Mouse (Mus musculus): Measurements from ENCODE around the gene 9230102O04Rik. TPM values are rescaled to one million over a fixed set of nuclear protein-coding genes. Genes with fewer than 3 reads are reported as not detected.

9230102O04Rik gene
- polyA plus RNA-seq, 1 experiment from 2014 or later: not detected

DNA sequence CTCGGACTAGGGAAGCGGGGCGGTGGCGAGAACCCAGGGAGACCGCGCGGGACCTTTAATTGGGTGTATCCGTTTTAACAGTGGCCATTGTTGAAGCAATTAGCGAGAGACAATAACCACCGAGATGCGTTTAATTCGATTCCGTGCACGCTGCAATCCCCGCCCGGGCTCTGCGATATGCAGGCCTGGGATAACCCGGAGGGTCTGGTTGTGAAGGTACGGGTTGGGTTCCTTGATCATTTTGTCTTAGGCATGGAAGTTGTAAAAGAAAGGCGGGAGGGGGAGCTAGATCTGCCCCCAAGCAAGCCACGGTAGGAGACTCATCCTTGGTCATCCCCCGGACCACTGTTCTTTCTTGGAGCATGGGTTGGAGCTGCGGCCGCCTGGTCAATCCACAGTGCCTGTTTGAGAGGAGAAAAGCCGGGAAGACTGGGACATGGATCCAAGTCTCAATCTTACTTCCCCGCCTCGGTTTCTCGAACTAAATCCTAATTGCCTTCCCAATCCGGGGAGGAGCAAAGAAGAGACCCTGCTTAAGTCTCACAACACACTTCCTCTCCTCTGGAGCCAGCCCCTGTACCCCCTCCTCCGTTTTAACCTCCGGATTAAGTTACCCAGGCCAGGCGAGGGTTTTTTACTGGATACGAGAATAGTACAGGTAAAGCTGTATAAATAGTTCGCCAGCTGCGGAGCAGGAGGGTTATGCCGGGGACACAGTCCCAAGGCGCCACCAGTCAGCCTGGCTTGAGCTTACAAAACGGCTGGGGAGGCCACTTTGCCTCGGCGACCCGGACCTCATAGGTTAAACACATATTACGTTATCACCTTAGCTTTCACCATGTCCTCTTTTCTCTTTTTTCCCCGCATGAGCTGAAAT is 6.2 kb downstream of the 9230102O04Rik start:
- under 1% methylated on average over 43 of the region's 43 CpGs for WGBS
- H3K36me3 ChIP-seq (replicated peaks): no peaks in the 10 kb centered on the region
- DNase-seq (ENCODE audit: extremely low spot score, low spot score): peak; percentile 60
- H3K27me3 ChIP-seq (ENCODE audit: poor library complexity, severe bottlenecking): peaks cover 99% of the 10 kb centered on the region
- H3K9me3 ChIP-seq: no peaks in the 10 kb centered on the region
- H3K4me3 ChIP-seq: peak overlapping the region; percentile 52
- H3K27ac ChIP-seq: no peak overlapping the region
- peaks cover 69% of the 10 kb centered on the region for H3K4me1 ChIP-seq

DNA sequence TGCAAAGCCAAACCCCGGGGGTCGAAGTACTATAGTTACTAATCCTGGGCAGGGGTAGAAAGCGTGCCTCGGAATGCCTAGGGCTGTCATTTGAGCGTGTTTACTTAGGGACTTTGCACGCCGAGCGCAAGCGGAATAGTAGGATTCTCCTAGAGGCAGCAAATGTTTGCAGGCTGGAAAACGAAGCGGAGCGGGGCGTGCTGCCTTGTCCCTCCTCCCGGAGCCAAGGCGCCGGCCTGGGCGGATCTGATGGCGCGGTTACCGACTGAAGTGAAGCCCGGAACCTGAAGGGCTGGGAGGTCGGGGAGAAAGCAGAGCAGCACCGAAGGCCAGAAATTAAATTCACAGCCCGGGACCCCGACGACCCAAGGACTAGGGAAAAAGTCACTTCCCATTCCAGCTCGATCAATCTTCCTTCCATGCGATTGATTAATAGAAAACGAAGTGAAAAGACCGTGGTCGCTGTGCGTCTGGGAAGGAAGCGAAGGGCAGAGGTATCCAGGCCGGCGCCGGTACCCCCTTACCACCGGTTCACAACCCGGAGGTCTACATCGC is 6.9 kb downstream of the 9230102O04Rik start:
- Histone ChIP-seq H3K27ac (no peak overlapping the region), H3K4me1 (peaks cover 69% of the 10 kb centered on the region), H3K9me3 (no peaks in the 10 kb centered on the region), H3K27me3 (ENCODE audit: poor library complexity, severe bottlenecking) (peaks cover 99% of the 10 kb centered on the region), H3K4me3 (peak overlapping the region; percentile 52), H3K36me3 (replicated peaks) (no peaks in the 10 kb centered on the region)
- under 1% methylated on average over 39 of the region's 39 CpGs for WGBS
- DNase-seq (ENCODE audit: extremely low spot score, low spot score): peak; percentile 55

DNA sequence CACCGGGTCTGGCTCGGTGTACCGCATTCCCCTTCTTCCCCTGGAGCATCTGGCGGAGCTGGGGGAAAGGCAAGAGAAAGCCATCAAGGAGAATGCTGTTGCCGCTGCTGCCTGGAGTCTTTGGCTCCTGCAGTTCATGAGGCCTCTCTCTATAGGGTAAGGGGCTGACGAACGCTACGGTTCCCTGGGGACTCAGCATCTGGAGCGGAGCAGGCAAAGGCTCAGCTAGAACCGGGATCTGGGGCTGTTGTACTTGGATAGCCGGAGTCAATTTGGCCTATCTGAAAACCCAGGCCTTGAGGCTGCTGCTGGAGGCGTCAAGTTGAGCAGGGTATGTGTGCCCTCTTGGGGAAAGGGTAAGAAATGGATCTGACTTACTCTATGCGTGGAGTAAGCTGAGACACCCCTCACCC is 7.7 kb downstream of the 9230102O04Rik start:
- Histone ChIP-seq H3K9me3 (no peaks in the 10 kb centered on the region), H3K4me1 (peaks cover 75% of the 10 kb centered on the region), H3K4me3 (peak overlapping the region; percentile 52), H3K27me3 (ENCODE audit: poor library complexity, severe bottlenecking) (peaks cover 99% of the 10 kb centered on the region), H3K36me3 (replicated peaks) (no peaks in the 10 kb centered on the region), H3K27ac (peak overlapping the region; percentile 76; the same call in 1 of the 2 replicates)
- DNase-seq (ENCODE audit: extremely low spot score, low spot score): peak; percentile 65
- 0% methylated on average over 13 of the region's 13 CpGs for WGBS

DNA sequence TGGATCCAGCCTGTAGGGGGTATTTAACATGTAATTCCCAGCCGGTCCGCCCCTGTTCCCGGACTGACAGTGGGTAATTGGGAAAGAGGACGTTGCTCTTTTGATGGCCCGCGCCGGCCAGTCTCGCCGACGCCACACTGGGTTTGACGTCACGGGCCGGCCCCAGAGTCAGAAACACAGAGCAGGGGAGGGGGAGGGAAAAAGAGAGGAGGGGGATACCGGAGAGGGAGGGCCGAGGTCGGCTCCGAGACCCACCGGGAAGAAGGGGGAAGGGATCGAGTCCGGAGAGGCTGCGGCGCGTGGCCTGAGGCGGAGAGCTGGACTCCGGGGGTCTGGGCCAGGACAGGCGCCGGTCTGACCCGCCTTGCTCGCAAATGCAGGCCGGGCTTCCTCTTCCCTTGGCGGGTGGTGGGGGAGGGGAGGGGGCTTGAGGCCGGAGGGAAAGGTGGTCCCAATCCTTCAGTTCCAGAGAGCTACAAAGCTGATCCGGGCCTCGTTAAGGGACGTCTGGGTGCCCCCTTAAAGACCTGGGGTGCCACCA is 8.2 kb downstream of the 9230102O04Rik start, which contains the start of gene 4930412O13Rik:
TSS of gene 4930412O13Rik (plus strand) at position 202 of the 541 bp plus-strand sequence.
- H3K4me1 ChIP-seq: peaks cover 75% of the 10 kb centered on the region
- peak within 1 kb of the TSS; percentile 76 for H3K27ac ChIP-seq
- H3K4me3 ChIP-seq: peak within 1 kb of the TSS; percentile 52
- DNase-seq (ENCODE audit: extremely low spot score, low spot score): peak; percentile 66
- peaks cover 99% of the 10 kb centered on the region for H3K27me3 ChIP-seq (ENCODE audit: poor library complexity, severe bottlenecking)
- WGBS: under 1% methylated on average over 35 of the region's 35 CpGs
- H3K36me3 ChIP-seq (replicated peaks): no peaks in the 10 kb centered on the region
- no peaks in the 10 kb centered on the region for H3K9me3 ChIP-seq

DNA sequence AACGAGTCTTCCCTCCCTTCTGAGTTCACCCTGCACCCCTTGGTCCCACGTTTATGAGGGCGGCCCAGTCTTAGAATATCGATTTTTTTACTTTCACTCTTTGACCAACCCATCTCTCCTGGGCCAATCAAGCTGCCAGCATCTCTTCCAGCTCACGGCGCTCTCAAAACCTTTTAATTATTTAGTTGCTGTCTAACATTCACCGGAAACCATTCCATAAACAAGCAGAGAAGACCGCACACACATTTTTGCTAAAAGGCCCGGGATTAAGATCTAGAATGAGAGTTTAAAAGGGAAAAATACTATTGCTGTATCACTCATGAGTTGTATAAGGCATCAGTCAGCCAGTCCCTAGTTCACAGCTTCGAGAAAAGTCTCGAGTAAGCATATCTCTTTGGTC is 9.1 kb downstream of the 9230102O04Rik start:
- Histone ChIP-seq H3K27ac (no peak overlapping the region), H3K27me3 (ENCODE audit: poor library complexity, severe bottlenecking) (peaks cover 99% of the 10 kb centered on the region), H3K9me3 (no peaks in the 10 kb centered on the region), H3K4me1 (peaks cover 75% of the 10 kb centered on the region), H3K4me3 (0 out of 2 replicates have a peak overlapping the region, but pooled peaks have one; percentile 52), H3K36me3 (replicated peaks) (no peaks in the 10 kb centered on the region)
- 2% methylated on average over 11 of the region's 11 CpGs for WGBS
- DNase-seq (ENCODE audit: extremely low spot score, low spot score): no peak

DNA sequence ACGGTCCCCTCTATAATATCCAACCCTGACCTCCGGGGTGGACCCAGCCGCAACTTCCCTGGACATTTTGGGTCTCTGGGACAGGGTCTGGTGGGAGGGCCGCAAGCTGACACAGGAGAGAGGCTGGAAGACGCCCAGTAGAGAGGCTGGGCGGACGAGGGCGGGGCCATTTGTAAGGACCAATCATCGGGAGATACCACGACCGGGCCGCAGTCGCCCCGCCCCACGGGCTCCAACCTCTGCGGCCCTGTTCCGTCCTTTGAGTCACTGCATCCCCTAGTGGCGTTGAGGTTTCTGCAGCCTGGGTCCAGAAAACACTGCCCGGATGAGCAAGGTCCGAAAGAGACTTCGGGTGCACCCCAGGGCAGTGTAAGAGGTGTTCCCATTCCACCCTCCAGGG is 9.8 kb downstream of the 9230102O04Rik start:
- Histone ChIP-seq H3K36me3 (replicated peaks) (no peaks in the 10 kb centered on the region), H3K4me3 (peak overlapping the region; percentile 58), H3K4me1 (peaks cover 78% of the 10 kb centered on the region), H3K9me3 (no peaks in the 10 kb centered on the region), H3K27me3 (ENCODE audit: poor library complexity, severe bottlenecking) (peaks cover 99% of the 10 kb centered on the region), H3K27ac (0 out of 2 replicates have a peak overlapping the region, but pooled peaks have one; percentile 40)
- peak; percentile 94 for DNase-seq (ENCODE audit: extremely low spot score, low spot score)
- under 1% methylated on average over 21 of the region's 21 CpGs for WGBS

DNA sequence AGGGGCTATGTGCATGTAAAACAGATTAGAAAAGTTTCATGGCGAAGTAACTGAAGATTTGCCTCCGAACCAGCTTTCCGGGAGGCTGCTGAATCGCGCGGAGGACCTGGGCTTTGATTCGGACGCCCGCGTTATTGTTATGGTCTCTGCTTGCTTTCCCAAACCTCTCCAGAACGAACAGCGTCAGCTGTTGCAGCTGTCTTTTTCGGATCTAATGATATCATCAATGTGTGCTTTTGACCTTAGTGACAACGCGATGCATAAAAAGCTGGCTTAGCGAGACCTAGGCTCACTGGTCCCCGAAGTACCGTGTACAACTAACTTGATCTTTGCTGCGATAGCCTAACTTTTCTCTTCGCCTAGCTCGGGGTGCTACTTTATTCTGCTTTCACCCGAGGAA is 10.2 kb downstream of the 9230102O04Rik start:
- H3K27me3 ChIP-seq (ENCODE audit: poor library complexity, severe bottlenecking): peaks cover 99% of the 10 kb centered on the region
- peaks cover 78% of the 10 kb centered on the region for H3K4me1 ChIP-seq
- H3K36me3 ChIP-seq (replicated peaks): no peaks in the 10 kb centered on the region
- H3K4me3 ChIP-seq: peak overlapping the region; percentile 58
- WGBS: under 1% methylated on average over 22 of the region's 22 CpGs
- DNase-seq (ENCODE audit: extremely low spot score, low spot score): no peak
- no peaks in the 10 kb centered on the region for H3K9me3 ChIP-seq
- 0 out of 2 replicates have a peak overlapping the region, but pooled peaks have one; percentile 40 for H3K27ac ChIP-seq

DNA sequence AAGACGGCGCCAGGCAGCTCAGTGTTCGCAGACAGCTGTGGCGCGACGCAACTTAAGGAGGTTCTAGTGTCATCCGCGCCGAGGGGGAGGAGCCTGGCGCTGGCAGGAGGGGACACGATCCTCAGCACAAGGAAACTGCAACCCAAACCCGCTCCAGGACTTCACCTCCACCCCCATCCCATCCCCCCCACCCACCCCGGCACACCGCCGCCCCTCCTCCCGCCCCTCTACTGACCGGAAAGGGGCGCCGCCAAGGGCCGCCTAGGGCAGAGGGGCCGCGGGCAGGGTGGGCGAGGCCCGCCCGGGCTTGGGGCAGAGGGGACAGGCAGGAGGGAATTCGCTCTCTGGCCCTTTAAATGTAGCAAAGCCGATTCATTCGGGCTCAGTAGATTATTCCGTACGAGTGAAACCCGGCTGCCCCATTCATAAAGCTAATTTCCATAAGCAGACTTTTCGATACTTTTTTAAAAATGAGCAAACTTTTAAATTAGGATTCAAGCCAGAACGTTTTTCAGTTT is 10.7 kb downstream of the 9230102O04Rik start:
- peaks cover 79% of the 10 kb centered on the region for H3K4me1 ChIP-seq
- under 1% methylated on average over 33 of the region's 33 CpGs for WGBS
- peak; percentile 77 for DNase-seq (ENCODE audit: extremely low spot score, low spot score)
- no peaks in the 10 kb centered on the region for H3K9me3 ChIP-seq
- no peaks in the 10 kb centered on the region for H3K36me3 ChIP-seq (replicated peaks)
- H3K27me3 ChIP-seq (ENCODE audit: poor library complexity, severe bottlenecking): peaks cover 99% of the 10 kb centered on the region
- H3K27ac ChIP-seq: 0 out of 2 replicates have a peak overlapping the region, but pooled peaks have one; percentile 40
- H3K4me3 ChIP-seq: peak overlapping the region; percentile 58

DNA sequence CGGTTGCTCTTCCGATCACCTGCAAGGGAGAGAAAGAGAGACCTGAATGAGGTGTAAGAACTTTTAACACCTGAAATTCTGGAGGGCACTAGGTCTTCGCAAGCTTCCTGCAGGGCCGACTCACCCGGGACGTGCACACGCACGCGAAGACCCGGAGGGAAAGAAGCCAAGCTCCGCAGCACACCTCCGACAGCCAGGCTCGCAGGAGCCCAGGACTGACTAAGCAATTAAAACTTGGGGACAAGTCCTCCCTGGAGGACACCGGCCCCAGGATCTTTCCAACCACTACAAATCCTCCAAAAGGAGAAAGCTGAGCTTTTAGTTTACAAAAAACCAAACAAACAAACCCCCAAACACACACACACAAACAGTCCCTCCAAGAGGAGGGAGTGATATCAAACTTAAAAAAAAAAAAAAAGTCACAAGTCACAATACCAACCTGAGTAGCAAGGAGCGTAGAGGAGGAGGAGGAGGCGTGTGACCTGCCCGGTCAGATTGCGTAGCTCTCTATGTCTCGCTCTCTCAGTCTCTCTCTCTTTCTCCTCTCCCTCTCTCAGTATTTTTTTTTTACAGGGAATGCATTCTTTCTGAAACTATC is 11.3 kb downstream of the 9230102O04Rik start:
- Histone ChIP-seq H3K36me3 (replicated peaks) (no peaks in the 10 kb centered on the region), H3K4me1 (peaks cover 79% of the 10 kb centered on the region), H3K9me3 (no peaks in the 10 kb centered on the region), H3K27ac (no peak overlapping the region), H3K4me3 (peak overlapping the region; percentile 58), H3K27me3 (ENCODE audit: poor library complexity, severe bottlenecking) (peaks cover 99% of the 10 kb centered on the region)
- peak; percentile 48 for DNase-seq (ENCODE audit: extremely low spot score, low spot score)
- WGBS: under 1% methylated on average over 19 of the region's 19 CpGs

DNA sequence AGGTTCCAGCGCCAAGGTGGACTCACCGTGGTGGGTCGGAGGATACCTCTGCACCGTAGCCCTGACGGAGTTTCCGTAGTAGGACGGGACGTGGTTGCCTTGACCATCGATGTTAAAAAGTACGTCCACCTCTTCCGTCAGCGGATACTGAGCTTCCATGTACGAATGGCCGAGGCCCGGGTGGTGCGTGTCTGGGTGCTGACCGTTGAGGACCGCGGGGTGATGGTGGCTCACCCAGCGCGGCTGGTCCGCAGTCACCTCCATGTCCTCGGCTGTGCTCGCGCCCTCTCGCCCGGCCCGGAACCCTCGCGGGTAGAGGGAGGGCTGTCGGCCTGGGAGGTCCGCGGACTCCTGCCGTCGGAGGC is 12.0 kb downstream of the 9230102O04Rik start:
- under 1% methylated on average over 35 of the region's 35 CpGs for WGBS
- no peaks in the 10 kb centered on the region for H3K9me3 ChIP-seq
- peak overlapping the region; percentile 11; the same call in 1 of the 2 replicates for H3K27ac ChIP-seq
- no peaks in the 10 kb centered on the region for H3K36me3 ChIP-seq (replicated peaks)
- H3K4me1 ChIP-seq: peaks cover 79% of the 10 kb centered on the region
- peaks cover 99% of the 10 kb centered on the region for H3K27me3 ChIP-seq (ENCODE audit: poor library complexity, severe bottlenecking)
- no peak for DNase-seq (ENCODE audit: extremely low spot score, low spot score)
- H3K4me3 ChIP-seq: peak overlapping the region; percentile 58

DNA sequence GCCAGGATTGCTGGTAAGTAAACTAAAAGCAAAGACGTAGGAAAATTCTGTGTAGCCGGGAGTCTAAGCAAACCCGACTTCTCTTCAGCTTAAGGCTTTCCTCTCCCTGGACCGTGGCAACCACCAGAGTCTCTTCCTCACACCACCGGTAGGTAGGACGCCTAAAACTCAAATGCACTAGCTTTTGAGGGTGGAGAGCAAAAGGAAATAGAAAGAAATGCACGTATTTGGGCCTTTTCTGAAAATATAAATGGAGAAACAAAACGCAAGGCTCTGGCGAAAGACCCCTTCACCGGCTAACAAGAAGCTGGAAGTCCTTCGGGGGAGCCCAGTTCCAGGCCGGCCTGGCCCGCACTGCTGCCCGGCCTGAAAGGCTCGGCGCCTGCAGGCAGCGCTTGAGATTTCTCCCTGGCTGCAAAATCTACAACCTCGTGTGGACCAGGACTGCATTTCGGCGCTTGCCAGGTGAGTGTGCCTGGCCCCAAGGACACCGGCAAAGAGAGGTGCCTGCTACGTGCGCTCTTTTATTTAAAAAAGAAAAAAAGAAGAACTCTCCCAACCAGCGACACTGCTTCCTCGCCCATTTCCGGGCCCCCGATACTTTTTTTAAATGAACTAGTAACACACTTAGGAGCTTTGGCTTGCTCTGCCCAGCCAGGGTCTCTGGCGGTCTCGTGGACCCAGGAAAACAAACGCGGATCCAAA is 12.6 kb downstream of the 9230102O04Rik start:
- H3K36me3 ChIP-seq (replicated peaks): no peaks in the 10 kb centered on the region
- WGBS: under 1% methylated on average over 31 of the region's 31 CpGs
- no peaks in the 10 kb centered on the region for H3K9me3 ChIP-seq
- peaks cover 79% of the 10 kb centered on the region for H3K4me1 ChIP-seq
- H3K4me3 ChIP-seq: peak overlapping the region; percentile 58
- peaks cover 99% of the 10 kb centered on the region for H3K27me3 ChIP-seq (ENCODE audit: poor library complexity, severe bottlenecking)
- peak; percentile 56 for DNase-seq (ENCODE audit: extremely low spot score, low spot score)
- H3K27ac ChIP-seq: peak overlapping the region; percentile 11; the same call in 1 of the 2 replicates

Measured in forebrain, embryonic 10.5 days (tissue).